Mouse (Mus musculus): ENCODE data around the gene Nlgn1. TPM values are rescaled to one million over a fixed set of nuclear protein-coding genes. Genes with fewer than 3 reads are reported as not detected.

The Nlgn1 gene
- polyA plus RNA-seq, 1 experiment from 2014 or later = 1.7 TPM

GRCm38 (mm10) chr3:26181013-26181412, 151.2 kb downstream of the Nlgn1 start:
- Histone ChIP-seq H3K9me3 (no peaks in the 10 kb centered on the region), H3K27me3 (replicated peaks) (no peaks in the 10 kb centered on the region), H3K9ac (no peak overlapping the region), H3K36me3 (no peaks in the 10 kb centered on the region), H3K4me1 (no peaks in the 10 kb centered on the region), H3K4me3 (replicated peaks) (no peak overlapping the region), H3K4me2 (no peak overlapping the region), H3K27ac (no peak overlapping the region)
- 86% methylated on average over 3 of the region's 3 CpGs for WGBS
- no peak for ATAC-seq (ENCODE audit: insufficient read depth, low FRiP score, low read depth)

GRCm38 (mm10) chr3:26175371-26175770, 156.9 kb downstream of the Nlgn1 start:
- Histone ChIP-seq H3K4me1 (no peaks in the 10 kb centered on the region), H3K4me3 (replicated peaks) (no peak overlapping the region), H3K27ac (no peak overlapping the region), H3K27me3 (replicated peaks) (no peaks in the 10 kb centered on the region), H3K9me3 (no peaks in the 10 kb centered on the region), H3K36me3 (no peaks in the 10 kb centered on the region), H3K4me2 (no peak overlapping the region), H3K9ac (no peak overlapping the region)
- ATAC-seq (ENCODE audit: insufficient read depth, low FRiP score, low read depth) = no peak
- WGBS = 79% methylated on average over 4 of the region's 4 CpGs

GRCm38 (mm10) chr3:26174257-26174656, 158.0 kb downstream of the Nlgn1 start:
- H3K27me3 ChIP-seq (replicated peaks) = no peaks in the 10 kb centered on the region
- no peak overlapping the region for H3K4me2 ChIP-seq
- H3K9ac ChIP-seq = no peak overlapping the region
- H3K9me3 ChIP-seq = no peaks in the 10 kb centered on the region
- no peaks in the 10 kb centered on the region for H3K4me1 ChIP-seq
- WGBS = 50% methylated on average over 5 of the region's 5 CpGs
- no peak for ATAC-seq (ENCODE audit: insufficient read depth, low FRiP score, low read depth)
- no peak overlapping the region for H3K27ac ChIP-seq
- no peaks in the 10 kb centered on the region for H3K36me3 ChIP-seq
- H3K4me3 ChIP-seq (replicated peaks) = no peak overlapping the region

GRCm38 (mm10) chr3:26173613-26174012, 158.6 kb downstream of the Nlgn1 start:
- H3K36me3 ChIP-seq = no peaks in the 10 kb centered on the region
- 77% methylated on average over 3 of the region's 3 CpGs for WGBS
- no peak overlapping the region for H3K27ac ChIP-seq
- no peaks in the 10 kb centered on the region for H3K27me3 ChIP-seq (replicated peaks)
- H3K4me3 ChIP-seq (replicated peaks) = no peak overlapping the region
- H3K9ac ChIP-seq = no peak overlapping the region
- H3K4me2 ChIP-seq = no peak overlapping the region
- ATAC-seq (ENCODE audit: insufficient read depth, low FRiP score, low read depth) = no peak
- no peaks in the 10 kb centered on the region for H3K9me3 ChIP-seq
- H3K4me1 ChIP-seq = no peaks in the 10 kb centered on the region

GRCm38 (mm10) chr3:26166711-26167110, 165.5 kb downstream of the Nlgn1 start:
- WGBS = 61% methylated on average over 8 of the region's 8 CpGs
- no peaks in the 10 kb centered on the region for H3K9me3 ChIP-seq

GRCm38 (mm10) chr3:26153782-26154181, 178.5 kb downstream of the Nlgn1 start:
- Histone ChIP-seq H3K27me3 (replicated peaks) (no peaks in the 10 kb centered on the region), H3K4me2 (peak overlapping the region; percentile 91), H3K9me3 (no peaks in the 10 kb centered on the region), H3K4me1 (no peaks in the 10 kb centered on the region), H3K4me3 (replicated peaks) (peak overlapping the region; percentile 51), H3K36me3 (no peaks in the 10 kb centered on the region), H3K27ac (no peak overlapping the region), H3K9ac (no peak overlapping the region)
- 0% methylated on average over 9 of the region's 9 CpGs for WGBS
- no peak for ATAC-seq (ENCODE audit: insufficient read depth, low FRiP score, low read depth)

More at GRCm38 (mm10) chr3:26166711-26167110, 165.5 kb downstream of the Nlgn1 start:
- H3K4me3 ChIP-seq (replicated peaks) = no peak overlapping the region
- no peaks in the 10 kb centered on the region for H3K27me3 ChIP-seq (replicated peaks)
- no peak overlapping the region for H3K27ac ChIP-seq
- no peaks in the 10 kb centered on the region for H3K36me3 ChIP-seq
- no peaks in the 10 kb centered on the region for H3K4me1 ChIP-seq
- no peak for ATAC-seq (ENCODE audit: insufficient read depth, low FRiP score, low read depth)
- H3K9ac ChIP-seq = no peak overlapping the region
- H3K4me2 ChIP-seq = no peak overlapping the region

GRCm38 (mm10) chr3:26153036-26153741, 179.1 kb downstream of the Nlgn1 start:
- no peaks in the 10 kb centered on the region for H3K36me3 ChIP-seq
- no peak for ATAC-seq (ENCODE audit: insufficient read depth, low FRiP score, low read depth)
- no peak overlapping the region for H3K27ac ChIP-seq
- peak overlapping the region; percentile 13; the same call in 1 of the 2 replicates for H3K9ac ChIP-seq
- no peaks in the 10 kb centered on the region for H3K4me1 ChIP-seq
- no peaks in the 10 kb centered on the region for H3K9me3 ChIP-seq
- peak overlapping the region; percentile 91 for H3K4me2 ChIP-seq
- peak overlapping the region; percentile 51 for H3K4me3 ChIP-seq (replicated peaks)
- H3K27me3 ChIP-seq (replicated peaks) = no peaks in the 10 kb centered on the region
- under 1% methylated on average over 31 of the region's 31 CpGs for WGBS

- Histone ChIP-seq H3K36me3 (no peaks in the 10 kb centered on the region), H3K27me3 (replicated peaks) (no peaks in the 10 kb centered on the region), H3K9me3 (no peaks in the 10 kb centered on the region), H3K4me2 (peak overlapping the region; percentile 91), H3K4me1 (no peaks in the 10 kb centered on the region), H3K27ac (no peak overlapping the region), H3K4me3 (replicated peaks) (peak overlapping the region; percentile 51), H3K9ac (no peak overlapping the region; the same call in none of the 2 replicates)
- 5% methylated on average over 10 of the region's 10 CpGs for WGBS
- no peak for ATAC-seq (ENCODE audit: insufficient read depth, low FRiP score, low read depth)
These were observed 179.7 kb downstream of the Nlgn1 start for GRCm38 (mm10) chr3:26152510-26153035.

GRCm38 (mm10) chr3:26151351-26152020, 180.8 kb downstream of the Nlgn1 start:
- Histone ChIP-seq H3K27ac (no peak overlapping the region), H3K4me1 (no peaks in the 10 kb centered on the region), H3K4me3 (replicated peaks) (no peak overlapping the region), H3K4me2 (no peak overlapping the region), H3K9ac (no peak overlapping the region), H3K36me3 (no peaks in the 10 kb centered on the region), H3K9me3 (no peaks in the 10 kb centered on the region), H3K27me3 (replicated peaks) (no peaks in the 10 kb centered on the region)
- WGBS = 26% methylated on average over 6 of the region's 6 CpGs
- ATAC-seq (ENCODE audit: insufficient read depth, low FRiP score, low read depth) = no peak

- Histone ChIP-seq H3K4me1 (no peaks in the 10 kb centered on the region), H3K36me3 (no peaks in the 10 kb centered on the region), H3K4me3 (replicated peaks) (no peak overlapping the region), H3K9me3 (no peaks in the 10 kb centered on the region), H3K27ac (no peak overlapping the region), H3K27me3 (replicated peaks) (no peaks in the 10 kb centered on the region), H3K9ac (no peak overlapping the region), H3K4me2 (no peak overlapping the region)
- no peak for ATAC-seq (ENCODE audit: insufficient read depth, low FRiP score, low read depth)
- WGBS = 79% methylated on average over 3 of the region's 3 CpGs
These were observed 186.1 kb downstream of the Nlgn1 start for GRCm38 (mm10) chr3:26146174-26146573.

- ATAC-seq (ENCODE audit: insufficient read depth, low FRiP score, low read depth) = no peak
- H3K27ac ChIP-seq = no peak overlapping the region
- no peaks in the 10 kb centered on the region for H3K36me3 ChIP-seq
- WGBS = 70% methylated on average over 5 of the region's 5 CpGs
- no peaks in the 10 kb centered on the region for H3K9me3 ChIP-seq
- H3K4me2 ChIP-seq = no peak overlapping the region
- no peak overlapping the region for H3K9ac ChIP-seq
- no peak overlapping the region for H3K4me3 ChIP-seq (replicated peaks)
- no peaks in the 10 kb centered on the region for H3K27me3 ChIP-seq (replicated peaks)
- no peaks in the 10 kb centered on the region for H3K4me1 ChIP-seq
These were observed 186.8 kb downstream of the Nlgn1 start for GRCm38 (mm10) chr3:26145441-26145840.

- Histone ChIP-seq H3K36me3 (no peaks in the 10 kb centered on the region), H3K27ac (no peak overlapping the region), H3K27me3 (replicated peaks) (no peaks in the 10 kb centered on the region), H3K9ac (no peak overlapping the region), H3K4me3 (replicated peaks) (no peak overlapping the region), H3K4me2 (no peak overlapping the region), H3K4me1 (no peaks in the 10 kb centered on the region), H3K9me3 (no peaks in the 10 kb centered on the region)
- 91% methylated on average over 3 of the region's 3 CpGs for WGBS
- ATAC-seq (ENCODE audit: insufficient read depth, low FRiP score, low read depth) = no peak
These were observed 190.7 kb downstream of the Nlgn1 start for GRCm38 (mm10) chr3:26141590-26141989.

All from stomach, embryonic 15.5 days (tissue).